Mouse (Mus musculus): Measurements from ENCODE around the gene Krt7. TPM values are rescaled to one million over a fixed set of nuclear protein-coding genes. Genes with fewer than 3 reads are reported as not detected.
A peak's percentile ranks its signal among the peaks of the same experiment; 100 is the strongest.

Krt7 gene
- polyA plus RNA-seq, 2 experiments, result 19.3 to 29.7 TPM

DNA sequence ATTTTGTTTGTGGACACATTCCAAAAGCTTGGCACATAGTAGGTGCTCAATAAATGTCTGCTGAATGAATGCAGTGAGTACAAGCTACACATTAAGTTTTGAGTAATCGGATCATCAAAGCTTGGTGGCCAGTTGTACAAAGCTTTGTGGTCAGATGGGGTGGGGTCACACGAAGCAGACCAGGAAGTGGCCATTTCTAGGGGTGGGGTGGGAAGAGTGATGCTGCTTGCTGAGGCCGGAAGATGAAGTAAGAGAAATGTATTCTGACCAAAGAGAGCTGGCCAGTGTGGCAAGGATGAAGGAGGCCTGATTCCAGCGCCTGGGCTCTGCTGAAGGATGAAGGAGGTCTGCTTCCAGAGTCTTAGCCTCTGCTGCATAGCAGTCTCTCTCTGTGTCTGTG lies 58.2 kb downstream of the Krt7 start:
- Histone ChIP-seq H3K9me3 (ENCODE audit: control insufficient read depth, low read length) (no peaks in the 10 kb centered on the region), H3K4me2 (replicated peaks; ENCODE audit: low read depth, low read length, severe bottlenecking) (no peak overlapping the region), H3K9ac (ENCODE audit: low read depth, low read length, severe bottlenecking) (no peak overlapping the region), H3K4me1 (ENCODE audit: control insufficient read depth, insufficient read depth, low read length) (no peaks in the 10 kb centered on the region), H3K27me3 (ENCODE audit: control insufficient read depth, insufficient read depth, low read length) (no peaks in the 10 kb centered on the region), H3K27ac (replicated peaks; ENCODE audit: low read depth, low read length) (no peak overlapping the region), H3K36me3 (ENCODE audit: control insufficient read depth, insufficient read depth, low read length) (no peaks in the 10 kb centered on the region), H3K4me3 (replicated peaks; ENCODE audit: low read length) (no peak overlapping the region)
- ATAC-seq (ENCODE audit: low FRiP score, low read depth), result no peak
- no peak for DNase-seq (ENCODE audit: low spot score)
- 81% methylated on average over 4 of the region's 4 CpGs for WGBS
- TF ChIP-seq POLR2A (IDR thresholded peaks at IDR 0.05; ENCODE audit: borderline replicate concordance, extremely low read depth, insufficient read depth, insufficient read length), result no peak

DNA sequence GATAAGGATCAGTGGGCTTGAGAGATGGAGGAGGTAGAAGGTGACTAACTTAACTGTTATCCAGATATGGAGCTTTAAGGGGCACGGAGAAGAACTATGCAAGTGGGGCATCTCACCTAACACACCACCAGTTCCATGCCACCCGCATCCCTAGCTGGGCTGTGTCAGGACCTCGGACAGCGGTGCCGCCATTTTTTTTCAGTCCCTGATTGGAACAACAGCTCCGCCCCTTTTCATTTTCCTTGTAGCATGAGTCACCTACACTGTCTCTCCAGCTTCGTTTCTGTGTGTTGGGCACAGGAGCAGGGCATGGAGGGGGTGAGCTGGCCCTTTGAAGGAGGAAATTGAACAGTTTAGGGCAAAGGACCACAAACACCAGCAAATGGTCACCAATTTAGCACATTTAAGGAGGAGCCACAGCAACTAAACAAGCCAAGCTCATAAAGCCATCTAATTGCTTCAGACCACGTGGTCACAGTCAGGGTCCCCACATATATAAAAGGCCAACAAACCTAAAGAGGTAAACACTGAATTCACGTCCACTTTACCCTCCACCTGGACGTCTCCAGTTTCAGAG lies 62.2 kb downstream of the Krt7 start, which contains the start of gene Krt86:
Gene Krt86, plus strand, starts transcription at position 527 of the 577 bp plus-strand sequence.
- ATAC-seq (ENCODE audit: low FRiP score, low read depth), result no peak
- TF ChIP-seq POLR2A (IDR thresholded peaks at IDR 0.05; ENCODE audit: borderline replicate concordance, extremely low read depth, insufficient read depth, insufficient read length), result no peak
- WGBS, result 19% methylated on average over 10 of the region's 10 CpGs

DNA sequence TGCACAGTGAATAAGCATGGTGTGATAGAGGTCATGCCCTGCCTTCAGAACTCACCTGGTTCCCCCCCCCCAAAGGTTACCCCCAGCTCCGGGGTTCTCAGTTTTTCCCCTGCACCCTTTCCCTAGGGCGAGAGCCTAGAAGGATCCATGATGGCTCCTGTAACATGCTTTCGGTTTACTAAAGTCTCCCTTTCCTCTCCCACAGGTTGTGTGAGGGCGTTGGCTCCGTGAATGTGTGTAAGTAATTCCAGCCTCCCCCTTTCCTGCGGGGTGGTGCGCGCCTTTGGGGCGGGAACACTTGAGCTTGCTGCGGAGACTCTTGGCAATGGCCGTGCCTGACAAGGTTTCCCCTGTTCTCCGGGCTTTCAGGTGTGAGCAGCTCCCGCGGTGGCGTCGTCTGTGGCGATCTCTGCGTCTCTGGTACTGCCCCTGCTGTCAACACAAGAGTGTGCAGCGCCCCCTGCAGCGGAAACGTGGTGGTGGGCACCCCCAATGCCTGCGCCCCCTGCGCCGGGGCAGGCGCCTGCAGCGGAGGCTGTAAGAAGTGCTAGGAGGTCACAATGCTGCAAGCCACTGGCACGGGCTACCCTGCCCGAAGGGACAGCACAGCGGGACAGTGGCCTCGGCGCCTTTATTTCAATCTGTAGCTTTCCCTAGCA lies 68.3 kb downstream of the Krt7 start:
- H3K27me3 ChIP-seq (ENCODE audit: control insufficient read depth, insufficient read depth, low read length), result peaks cover 9% of the 10 kb centered on the region; the same call in 1 of the 2 replicates
- ATAC-seq (ENCODE audit: low FRiP score, low read depth), result no peak
- no peak for TF ChIP-seq POLR2A (IDR thresholded peaks at IDR 0.05; ENCODE audit: borderline replicate concordance, extremely low read depth, insufficient read depth, insufficient read length)
- peak overlapping the region; percentile 48 for H3K4me2 ChIP-seq (replicated peaks; ENCODE audit: low read depth, low read length, severe bottlenecking)
- H3K4me1 ChIP-seq (ENCODE audit: control insufficient read depth, insufficient read depth, low read length), result 0 out of 2 replicates have a peak, but pooled peaks cover 4% of the 10 kb centered on the region
- no peak overlapping the region for H3K27ac ChIP-seq (replicated peaks; ENCODE audit: low read depth, low read length)
- 11% methylated on average over 31 of the region's 31 CpGs for WGBS
- no peak overlapping the region; the same call in 1 of the 2 replicates for H3K9ac ChIP-seq (ENCODE audit: low read depth, low read length, severe bottlenecking)
- H3K9me3 ChIP-seq (ENCODE audit: control insufficient read depth, low read length), result no peaks in the 10 kb centered on the region
- H3K36me3 ChIP-seq (ENCODE audit: control insufficient read depth, insufficient read depth, low read length), result no peaks in the 10 kb centered on the region
- H3K4me3 ChIP-seq (replicated peaks; ENCODE audit: low read length), result peak overlapping the region; percentile 24
- DNase-seq (ENCODE audit: low spot score), result peak; percentile 28

More for the DNA sequence above, 62.2 kb downstream of the Krt7 start, which contains the start of gene Krt86:
- Histone ChIP-seq H3K4me3 (replicated peaks; ENCODE audit: low read length) (no peak within 1 kb of the TSS), H3K4me1 (ENCODE audit: control insufficient read depth, insufficient read depth, low read length) (no peaks in the 10 kb centered on the region), H3K9ac (ENCODE audit: low read depth, low read length, severe bottlenecking) (no peak within 1 kb of the TSS), H3K4me2 (replicated peaks; ENCODE audit: low read depth, low read length, severe bottlenecking) (no peak within 1 kb of the TSS), H3K27ac (replicated peaks; ENCODE audit: low read depth, low read length) (no peak within 1 kb of the TSS), H3K9me3 (ENCODE audit: control insufficient read depth, low read length) (no peaks in the 10 kb centered on the region), H3K36me3 (ENCODE audit: control insufficient read depth, insufficient read depth, low read length) (no peaks in the 10 kb centered on the region), H3K27me3 (ENCODE audit: control insufficient read depth, insufficient read depth, low read length) (no peaks in the 10 kb centered on the region)
- peak; percentile 66 for DNase-seq (ENCODE audit: low spot score)

DNA sequence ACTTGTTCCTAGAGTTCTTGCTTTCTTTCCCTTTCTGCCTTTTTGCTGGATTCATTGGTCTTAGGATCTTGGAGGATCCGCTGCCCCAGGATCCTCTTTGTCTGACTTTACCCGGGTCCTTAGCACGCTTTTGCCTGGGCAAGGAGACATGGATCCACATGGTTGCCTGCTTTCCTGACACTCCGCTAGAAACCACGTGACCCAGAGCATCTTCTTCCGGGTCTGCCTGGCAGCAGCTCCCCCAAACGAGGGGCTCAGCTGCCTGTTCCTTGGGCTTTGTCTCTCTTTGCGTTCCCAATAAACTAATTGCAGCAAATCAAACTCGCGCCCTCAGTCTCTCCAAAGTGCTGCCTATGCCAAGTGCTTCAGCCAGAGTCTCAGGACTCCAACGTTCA lies 68.8 kb downstream of the Krt7 start:
- no peak for TF ChIP-seq POLR2A (IDR thresholded peaks at IDR 0.05; ENCODE audit: borderline replicate concordance, extremely low read depth, insufficient read depth, insufficient read length)
- Histone ChIP-seq H3K4me1 (ENCODE audit: control insufficient read depth, insufficient read depth, low read length) (0 out of 2 replicates have a peak, but pooled peaks cover 4% of the 10 kb centered on the region), H3K36me3 (ENCODE audit: control insufficient read depth, insufficient read depth, low read length) (no peaks in the 10 kb centered on the region), H3K27ac (replicated peaks; ENCODE audit: low read depth, low read length) (no peak overlapping the region), H3K9me3 (ENCODE audit: control insufficient read depth, low read length) (no peaks in the 10 kb centered on the region), H3K4me2 (replicated peaks; ENCODE audit: low read depth, low read length, severe bottlenecking) (peak overlapping the region; percentile 48), H3K4me3 (replicated peaks; ENCODE audit: low read length) (peak overlapping the region; percentile 24), H3K27me3 (ENCODE audit: control insufficient read depth, insufficient read depth, low read length) (peaks cover 9% of the 10 kb centered on the region; the same call in 1 of the 2 replicates), H3K9ac (ENCODE audit: low read depth, low read length, severe bottlenecking) (no peak overlapping the region)
- DNase-seq (ENCODE audit: low spot score), result no peak
- 32% methylated on average over 11 of the region's 11 CpGs for WGBS
- ATAC-seq (ENCODE audit: low FRiP score, low read depth), result no peak

MicroRNAs within 50 kb of the gene (microRNA counts, 519-probe panel; counts per million panel counts)
- microRNA mmu-miR-1941-3p, result 1,940 counts per million, percentile 24 among the panel's probes with 10 or more counts
- microRNA mmu-miR-1941-5p, result not detected

Small RNA genes within 50 kb of the gene (microRNA-seq; reads per million reads assigned to microRNA genes)
- gene Mir1941, result 1.1 reads per million

Other genes with a start within 250 kb of the Krt7 start
- 27.2 and 32.8 TPM in 2 replicates for gene Acvr1b, start 237.0 kb upstream of the Krt7 start, polyA plus RNA-seq (2012; rRNA removed)
- 12.3 and 12.9 TPM in 2 replicates for gene Acvr1b, start 237.0 kb upstream of the Krt7 start, polyA plus RNA-seq (2014; fragmentation: Nextera tagmentation; extraction: Ambion mirVana)
- 20.5 and 25.8 TPM in 2 replicates for gene Grasp, start 186.9 kb upstream of the Krt7 start, polyA plus RNA-seq (2012; rRNA removed)
- 7.4 and 7.5 TPM in 2 replicates for gene Grasp, start 186.9 kb upstream of the Krt7 start, polyA plus RNA-seq (2014; fragmentation: Nextera tagmentation; extraction: Ambion mirVana)
- 19.6 and 31.2 TPM in 2 replicates for gene Nr4a1, start 156.8 kb upstream of the Krt7 start, polyA plus RNA-seq (2012; rRNA removed)
- gene Nr4a1, start 156.8 kb upstream of the Krt7 start, polyA plus RNA-seq (2014; fragmentation: Nextera tagmentation; extraction: Ambion mirVana), result 9.9 and 10.5 TPM in 2 replicates
- 42.9 and 47.2 TPM in 2 replicates for gene Atg101, start 126.8 kb upstream of the Krt7 start, polyA plus RNA-seq (2012; rRNA removed)
- 53.3 and 56.0 TPM in 2 replicates for gene Atg101, start 126.8 kb upstream of the Krt7 start, polyA plus RNA-seq (2014; fragmentation: Nextera tagmentation; extraction: Ambion mirVana)
- gene 6030408B16Rik, start 117.8 kb upstream of the Krt7 start, polyA plus RNA-seq (2012; rRNA removed), result 1.0 and 2.2 TPM in 2 replicates
- 0.74 and 1.8 TPM in 2 replicates for gene 6030408B16Rik, start 117.8 kb upstream of the Krt7 start, polyA plus RNA-seq (2014; fragmentation: Nextera tagmentation; extraction: Ambion mirVana)
- gene Krt80, start 40.9 kb upstream of the Krt7 start, polyA plus RNA-seq (2012; rRNA removed), result 3.3 and 3.6 TPM in 2 replicates
- 3.8 TPM in 2 replicates for gene Krt80, start 40.9 kb upstream of the Krt7 start, polyA plus RNA-seq (2014; fragmentation: Nextera tagmentation; extraction: Ambion mirVana)
- 0.73 and 1.5 TPM in 2 replicates for gene Krt87, start 27.8 kb downstream of the Krt7 start, polyA plus RNA-seq (2012; rRNA removed)
- gene Krt87, start 27.8 kb downstream of the Krt7 start, polyA plus RNA-seq (2014; fragmentation: Nextera tagmentation; extraction: Ambion mirVana), result 0.61 and 0.89 TPM in 2 replicates
- 0.15 TPM in 1 of 2 replicates, not detected in the other for gene Krt88, start 36.7 kb downstream of the Krt7 start, polyA plus RNA-seq (2012; rRNA removed)
- gene Krt88, start 36.7 kb downstream of the Krt7 start, polyA plus RNA-seq (2014; fragmentation: Nextera tagmentation; extraction: Ambion mirVana), result not detected in 2 replicates
- not detected in 2 replicates for gene Krt81, start 52.7 kb downstream of the Krt7 start, polyA plus RNA-seq (2012; rRNA removed)
- gene Krt81, start 52.7 kb downstream of the Krt7 start, polyA plus RNA-seq (2014; fragmentation: Nextera tagmentation; extraction: Ambion mirVana), result not detected in 2 replicates
- gene Krt86, start 62.4 kb downstream of the Krt7 start, polyA plus RNA-seq (2012; rRNA removed), result 0.15 TPM in 1 of 2 replicates, not detected in the other
- 0.10 TPM in 1 of 2 replicates, not detected in the other for gene Krt86, start 62.4 kb downstream of the Krt7 start, polyA plus RNA-seq (2014; fragmentation: Nextera tagmentation; extraction: Ambion mirVana)
- 0.06 TPM in 1 of 2 replicates, not detected in the other for gene Krt83, start 80.5 kb downstream of the Krt7 start, polyA plus RNA-seq (2012; rRNA removed)
- not detected in 2 replicates for gene Krt83, start 80.5 kb downstream of the Krt7 start, polyA plus RNA-seq (2014; fragmentation: Nextera tagmentation; extraction: Ambion mirVana)
- gene Gm49425, start 106.2 kb downstream of the Krt7 start, polyA plus RNA-seq (2012; rRNA removed), result 0.22 and 0.23 TPM in 2 replicates
- gene Gm49425, start 106.2 kb downstream of the Krt7 start, polyA plus RNA-seq (2014; fragmentation: Nextera tagmentation; extraction: Ambion mirVana), result 0.30 and 0.45 TPM in 2 replicates
- gene Krt84, start 121.8 kb downstream of the Krt7 start, polyA plus RNA-seq (2012; rRNA removed), result 0.92 and 1.8 TPM in 2 replicates
- 4.8 and 8.1 TPM in 2 replicates for gene Krt84, start 121.8 kb downstream of the Krt7 start, polyA plus RNA-seq (2014; fragmentation: Nextera tagmentation; extraction: Ambion mirVana)
- gene Krt82, start 139.6 kb downstream of the Krt7 start, polyA plus RNA-seq (2012; rRNA removed), result not detected in 2 replicates
- not detected in 2 replicates for gene Krt82, start 139.6 kb downstream of the Krt7 start, polyA plus RNA-seq (2014; fragmentation: Nextera tagmentation; extraction: Ambion mirVana)
- gene Krt90, start 151.9 kb downstream of the Krt7 start, polyA plus RNA-seq (2012; rRNA removed), result 0.06 and 0.08 TPM in 2 replicates
- 0.07 and 0.10 TPM in 2 replicates for gene Krt90, start 151.9 kb downstream of the Krt7 start, polyA plus RNA-seq (2014; fragmentation: Nextera tagmentation; extraction: Ambion mirVana)
- 0.52 and 0.70 TPM in 2 replicates for gene Krt75, start 162.9 kb downstream of the Krt7 start, polyA plus RNA-seq (2012; rRNA removed)
- 0.93 and 0.96 TPM in 2 replicates for gene Krt75, start 162.9 kb downstream of the Krt7 start, polyA plus RNA-seq (2014; fragmentation: Nextera tagmentation; extraction: Ambion mirVana)
- gene Gm5414, start 217.1 kb downstream of the Krt7 start, polyA plus RNA-seq (2012; rRNA removed), result not detected in 2 replicates
- not detected in 2 replicates for gene Gm5414, start 217.1 kb downstream of the Krt7 start, polyA plus RNA-seq (2014; fragmentation: Nextera tagmentation; extraction: Ambion mirVana)
- not detected in 2 replicates for gene Gm5478, start 236.3 kb downstream of the Krt7 start, polyA plus RNA-seq (2012; rRNA removed)
- gene Gm5478, start 236.3 kb downstream of the Krt7 start, polyA plus RNA-seq (2014; fragmentation: Nextera tagmentation; extraction: Ambion mirVana), result not detected in 2 replicates

Data from limb, embryonic 14.5 days (tissue).